In the genomic region with DNA sequence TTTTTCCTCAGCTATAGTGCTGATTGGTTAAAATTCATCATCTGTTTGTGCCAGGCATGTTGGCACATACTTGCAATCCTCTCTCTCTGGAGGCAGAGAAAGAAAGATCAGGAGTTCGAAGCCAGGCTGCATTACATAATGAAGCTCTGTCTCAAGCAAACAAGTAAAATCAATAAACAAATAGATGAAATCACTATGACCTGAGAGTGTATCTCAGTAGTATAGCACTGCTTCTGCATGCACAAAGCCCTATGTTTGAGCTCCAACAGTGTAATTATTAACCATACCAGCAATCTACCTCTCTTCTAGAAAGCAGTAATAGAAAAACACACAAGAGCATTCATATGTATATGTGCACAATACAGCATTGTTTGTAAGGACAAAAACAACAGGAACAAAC, we compare ENCODE assay signal across 20 mouse cellular contexts.
"Had no signal": no experiment of that assay in that cellular context is flagged by ENCODE, and none has a peak within 500 bp of the region (broad histone marks: within the 10 kb centered on the region; RNA-seq: fewer than 3 reads in every experiment).

No protein-coding gene starts in this region.

- H3K9me3 ChIP-seq: kidney, embryonic 15.5 days; megakaryocyte, embryonic 14.5 days; midbrain, embryonic 10.5 days; midbrain, embryonic 13.5 days; neural tube, embryonic 13.5 days had no signal

- DNase-seq: kidney, adult 11 months; kidney, adult 8-10 months; kidney, postnatal 14 days; kidney, postnatal 4 days; lung, embryonic 14.5 days; lung, postnatal 36 days; retina, postnatal 1 day; right cerebral cortex, postnatal 25 days; spleen, adult 18-20 months; thymus, postnatal 25 days had no signal

- ATAC-seq: hindbrain, postnatal 0 days; inflammation-experienced regulatory T-cells, adult 6 months; lung, postnatal 0 days; midbrain, embryonic 13.5 days; midbrain, embryonic 16.5 days had no signal

- H3K4me1 ChIP-seq: kidney, embryonic 15.5 days; megakaryocyte, embryonic 14.5 days; midbrain, embryonic 13.5 days had no signal

- H3K27me3 ChIP-seq: kidney, embryonic 15.5 days; megakaryocyte, embryonic 14.5 days; midbrain, embryonic 13.5 days; neural tube, embryonic 13.5 days had no signal

- H3K4me2 ChIP-seq: kidney, embryonic 15.5 days; lung, embryonic 14.5 days; midbrain, embryonic 13.5 days; neural tube, embryonic 13.5 days had no signal

- H3K27ac ChIP-seq: hindbrain, postnatal 0 days; kidney, embryonic 15.5 days; midbrain, embryonic 10.5 days; midbrain, embryonic 13.5 days; neural tube, embryonic 13.5 days had no signal

- H3K36me3 ChIP-seq: kidney, embryonic 15.5 days; midbrain, embryonic 10.5 days; midbrain, embryonic 13.5 days; neural tube, embryonic 13.5 days had no signal

- H3K9ac ChIP-seq: kidney, embryonic 15.5 days; lung, embryonic 14.5 days; midbrain, embryonic 13.5 days; neural tube, embryonic 13.5 days had no signal

- H3K4me3 ChIP-seq: kidney, embryonic 15.5 days; megakaryocyte, embryonic 14.5 days; midbrain, embryonic 10.5 days; midbrain, embryonic 13.5 days; myocyte; neural tube, embryonic 13.5 days had no signal
